ENCODE assay signal across 22 mouse cellular contexts in the genomic region with DNA sequence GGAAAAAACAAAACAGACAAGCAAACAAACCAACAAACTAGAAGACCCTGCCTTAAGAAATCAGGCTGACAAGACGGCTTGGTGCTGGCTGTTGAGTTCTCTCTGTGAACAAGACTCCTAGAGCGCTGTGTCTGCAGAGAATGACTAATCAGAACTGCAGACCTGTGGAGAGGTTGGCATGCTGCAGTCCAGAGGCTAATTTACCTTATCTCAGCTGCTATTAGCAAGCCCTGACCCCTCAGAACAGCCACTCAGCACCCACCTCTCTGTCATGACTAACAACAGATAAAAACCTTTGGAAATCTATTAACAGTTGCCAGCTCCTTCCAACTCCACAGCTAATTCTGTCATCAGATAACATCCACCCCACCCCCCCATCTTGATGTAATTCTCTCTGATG. TPM values are rescaled to one million over a fixed set of nuclear protein-coding genes. Genes with fewer than 3 reads are reported as not detected.
DNase-seq lines count a peak whose midpoint lies in the region; ATAC-seq and TF ChIP-seq lines count a peak whose summit lies in the region.
"Had no signal": no experiment of that assay in that cellular context is flagged by ENCODE, and none has a peak within 500 bp of the region (broad histone marks: within the 10 kb centered on the region; RNA-seq: fewer than 3 reads in every experiment).

No protein-coding gene starts in this region.

- TF ChIP-seq RAD21 in MEL (IDR thresholded peaks at IDR 0.05; ENCODE audit: low read depth, low read length) = no peak

- no peak; a peak in 1 of 4 replicates for TF ChIP-seq EP300 in MEL (IDR thresholded peaks at IDR 0.05; ENCODE audit: low read depth in 1 of 2, low read length in 2 of 2)

- peak overlapping the region; percentile 38; the same call in 1 of the 2 replicates for H3K27ac ChIP-seq in heart, embryonic 12.5 days (ENCODE audit: poor library complexity, severe bottlenecking)
- H3K27ac ChIP-seq in MEL (ENCODE audit: control insufficient read depth, low read depth, low read length) = peak overlapping the region; percentile 21
- H3K27ac ChIP-seq: gastrocnemius, adult 2 months; heart, adult 2 months; limb, embryonic 12.5 days; neural tube, embryonic 13.5 days; stomach, embryonic 15.5 days had no signal

- DNase-seq in heart, postnatal 36 days = no peak
- peak; percentile 57 for DNase-seq in MEL (ENCODE audit: low read depth, low spot score)
- DNase-seq in liver = peak; percentile 38
- no peak for DNase-seq in right cerebral cortex, adult 18-20 months
- DNase-seq in natural killer cell, adult 2 months (ENCODE audit: low spot score in 2 of 2) = no peak
- DNase-seq: adrenal gland, adult 8-10 months; cerebellum, postnatal 10 days; gastrocnemius, adult 2 months; heart, adult 2 months; kidney, adult 9 months; retina, postnatal 1 day; thymus, postnatal 36 days had no signal

- H3K79me2 ChIP-seq in MEL (ENCODE audit: control insufficient read depth, insufficient read depth, low read length, poor library complexity) = no peaks in the 10 kb centered on the region

- H3K4me3 ChIP-seq in heart, embryonic 12.5 days = no peak overlapping the region
- H3K4me3 ChIP-seq in MEL (ENCODE audit: control insufficient read depth in 1 of 2, insufficient read depth in 1 of 2, low read depth in 2 of 2, low read length in 2 of 2) = no peak overlapping the region
- H3K4me3 ChIP-seq: erythroblast, embryonic 14.5 days; gastrocnemius, adult 2 months; heart, adult 2 months; limb, embryonic 12.5 days; megakaryocyte, embryonic 14.5 days; neural tube, embryonic 13.5 days; stomach, embryonic 15.5 days had no signal

- H3K4me2 ChIP-seq in heart, embryonic 12.5 days = peak overlapping the region; percentile 11
- H3K4me2 ChIP-seq: limb, embryonic 12.5 days; neural tube, embryonic 13.5 days; stomach, embryonic 15.5 days had no signal

- H3K27me3 ChIP-seq in heart, embryonic 12.5 days (replicated peaks) = peaks cover 6% of the 10 kb centered on the region; the same call in 1 of the 2 replicates
- no peaks in the 10 kb centered on the region for H3K27me3 ChIP-seq in MEL (ENCODE audit: control insufficient read depth in 1 of 2, insufficient read depth in 2 of 2, low read length in 2 of 2)
- H3K27me3 ChIP-seq: limb, embryonic 12.5 days; megakaryocyte, embryonic 14.5 days; neural tube, embryonic 13.5 days; stomach, embryonic 15.5 days had no signal

- intact Hi-C loops in heart, postnatal 36 days (cut with DNase I) = no loop called here

- H3K36me3 ChIP-seq in heart, embryonic 12.5 days = no peaks in the 10 kb centered on the region
- H3K36me3 ChIP-seq in MEL (ENCODE audit: control insufficient read depth in 1 of 2, insufficient read depth in 2 of 2, low read length in 2 of 2) = peaks cover 0 to 21% of the 10 kb centered on the region in 2 experiments; a peak in 2 of 4 replicates
- H3K36me3 ChIP-seq: limb, embryonic 12.5 days; neural tube, embryonic 13.5 days; stomach, embryonic 15.5 days had no signal

- no peak overlapping the region for H3K9ac ChIP-seq in heart, embryonic 12.5 days
- H3K9ac ChIP-seq in MEL (ENCODE audit: control insufficient read depth, low read depth, low read length, poor library complexity, severe bottlenecking) = no peak overlapping the region
- H3K9ac ChIP-seq: limb, embryonic 12.5 days; neural tube, embryonic 13.5 days; stomach, embryonic 15.5 days had no signal

- H3K9me3 ChIP-seq in heart, embryonic 12.5 days (replicated peaks) = no peaks in the 10 kb centered on the region; the same call in 1 of the 2 replicates
- H3K9me3 ChIP-seq in MEL (replicated peaks; ENCODE audit: insufficient read depth, low read length) = no peaks in the 10 kb centered on the region
- H3K9me3 ChIP-seq: limb, embryonic 12.5 days; neural tube, embryonic 13.5 days; stomach, embryonic 15.5 days had no signal

- no peak for ATAC-seq in heart, embryonic 12.5 days (ENCODE audit: insufficient number of reproducible peaks, low FRiP score)
- ATAC-seq in megakaryocyte-erythroid progenitor cell, adult 5-6 weeks (replicated peaks; ENCODE audit: low FRiP score, low TSS enrichment, poor library complexity, severe bottlenecking) = peak; percentile 58
- ATAC-seq in CD4-positive, CD25-positive, alpha-beta regulatory T cell, adult 4 months = no peak
- ATAC-seq: forebrain, embryonic 16.5 days; hindbrain, embryonic 16.5 days had no signal

- TF ChIP-seq POLR2A in MEL (IDR thresholded peaks at IDR 0.05; ENCODE audit: control insufficient read depth in 1 of 2, insufficient read depth in 1 of 2, low read depth in 1 of 2, low read length in 2 of 2, poor library complexity in 1 of 2) = no peak

- peaks cover 34% of the 10 kb centered on the region for H3K4me1 ChIP-seq in heart, embryonic 12.5 days (replicated peaks)
- peaks cover 15 to 47% of the 10 kb centered on the region in 2 experiments for H3K4me1 ChIP-seq in MEL (ENCODE audit: control insufficient read depth in 1 of 2, insufficient read depth in 2 of 2, low read length in 2 of 2)

- no peak for TF ChIP-seq CTCF in MEL (IDR thresholded peaks at IDR 0.05 in 2 of 3, conservative IDR thresholded peaks at IDR 0.05 in 1 of 3; ENCODE audit: control insufficient read depth in 1 of 3, insufficient read depth in 1 of 3, low read depth in 2 of 3, low read length in 3 of 3, poor library complexity in 1 of 3, severe bottlenecking in 1 of 3)

- WGBS in heart, embryonic 12.5 days = 15% methylated on average over 2 of the region's 2 CpGs

TF ChIP-seq in MEL, 35 proteins besides CTCF, POLR2A, EP300 and RAD21:
- TF ChIP-seq ETS1 (IDR thresholded peaks at IDR 0.05; ENCODE audit: low read depth, low read length) (peak; percentile 51; the same call in 1 of the 2 replicates), GATA1 (IDR thresholded peaks at IDR 0.05; ENCODE audit: low read depth, low read length) (peak; percentile 72), CHD2 (IDR thresholded peaks at IDR 0.05; ENCODE audit: low read length) (no peak)

RNA-seq across cellular contexts. Expression of a gene that starts 5.6 kb away (rescaled TPM):
- polyA plus RNA-seq in heart, embryonic 12.5 days (2016; fragmentation: Nextera tagmentation; extraction: Ambion mirVana) = 10.3 and 10.7 TPM in 2 replicates
- total RNA-seq in heart, postnatal 36 days (2021) = 10 to 100 TPM; 12.1 to 12.4 TPM
- total RNA-seq in MEL (2012; rRNA removed) = 8.4 and 10.9 TPM in 2 replicates
- 10 to 100 TPM in 1 of 2 experiments, not detected in 1; 17.3 TPM for polyA plus RNA-seq in MEL (2012; ENCODE audit: insufficient read depth in 1 of 2, insufficient read length in 2 of 2, low read depth in 1 of 2, low replicate concordance in 2 of 2, missing spikeins in 1 of 2)
- total RNA-seq in megakaryocyte-erythroid progenitor cell, adult 5-6 weeks (2014; fragmentation: Nextera tagmentation) = 8.3 and 13.4 TPM in 2 replicates
- total RNA-seq in megakaryocyte-erythroid progenitor cell, adult 5-6 weeks (2017) = 3.2 and 3.4 TPM in 2 replicates
- polyA plus RNA-seq in CD4-positive, CD25-positive, alpha-beta regulatory T cell, adult 4 months (2017; shearing (Covaris generic)) = 10 to 100 TPM; 19.2 to 26.0 TPM

RNA-seq across cellular contexts. Expression of a gene that starts 51.5 kb away (rescaled TPM):
- 43.4 and 47.3 TPM in 2 replicates for polyA plus RNA-seq in heart, embryonic 12.5 days (2016; fragmentation: Nextera tagmentation; extraction: Ambion mirVana)
- 10 to 100 TPM; 15.6 to 16.3 TPM for total RNA-seq in heart, postnatal 36 days (2021)
- 69.3 and 84.5 TPM in 2 replicates for total RNA-seq in MEL (2012; rRNA removed)
- 100 to 1,000 TPM in 1 of 2 experiments, not detected in 1; 145 TPM for polyA plus RNA-seq in MEL (2012; ENCODE audit: insufficient read depth in 1 of 2, insufficient read length in 2 of 2, low read depth in 1 of 2, low replicate concordance in 2 of 2, missing spikeins in 1 of 2)
- total RNA-seq in megakaryocyte-erythroid progenitor cell, adult 5-6 weeks (2014; fragmentation: Nextera tagmentation) = 65.7 and 67.1 TPM in 2 replicates
- 28.8 and 42.4 TPM in 2 replicates for total RNA-seq in megakaryocyte-erythroid progenitor cell, adult 5-6 weeks (2017)
- 10 to 100 TPM; 86.5 to 98.1 TPM for polyA plus RNA-seq in CD4-positive, CD25-positive, alpha-beta regulatory T cell, adult 4 months (2017; shearing (Covaris generic))

RNA-seq across cellular contexts. Expression of a gene that starts 51.6 kb away (rescaled TPM):
- 3.6 and 3.9 TPM in 2 replicates for polyA plus RNA-seq in heart, embryonic 12.5 days (2016; fragmentation: Nextera tagmentation; extraction: Ambion mirVana)
- total RNA-seq in heart, postnatal 36 days (2021) = 1 to 10 TPM; 1.5 to 1.8 TPM
- total RNA-seq in MEL (2012; rRNA removed) = 3.4 and 4.0 TPM in 2 replicates
- 1 to 10 TPM in 1 of 2 experiments, not detected in 1; 4.6 TPM for polyA plus RNA-seq in MEL (2012; ENCODE audit: insufficient read depth in 1 of 2, insufficient read length in 2 of 2, low read depth in 1 of 2, low replicate concordance in 2 of 2, missing spikeins in 1 of 2)
- 8.2 and 9.7 TPM in 2 replicates for total RNA-seq in megakaryocyte-erythroid progenitor cell, adult 5-6 weeks (2014; fragmentation: Nextera tagmentation)
- 2.7 and 4.7 TPM in 2 replicates for total RNA-seq in megakaryocyte-erythroid progenitor cell, adult 5-6 weeks (2017)
- polyA plus RNA-seq in CD4-positive, CD25-positive, alpha-beta regulatory T cell, adult 4 months (2017; shearing (Covaris generic)) = 10 to 100 TPM in 1 of 2 experiments, 1 to 10 TPM in 1; 8.4 to 11.4 TPM

Comparison
In these comparisons a context has a peak if more than half of its experiments do, and no peak if none do; other contexts are left out.
1. DNase-seq: peak in MEL (single experiment) and liver (single experiment); none in heart, postnatal 36 days (0 of 2), right cerebral cortex, adult 18-20 months (single experiment) and natural killer cell, adult 2 months (0 of 2).